Mouse (Mus musculus) hindbrain, embryonic 15.5 days (tissue): ENCODE results near the gene Xab2. TPM values are rescaled to one million over a fixed set of nuclear protein-coding genes. Genes with fewer than 3 reads are reported as not detected.

Experiments
- ATAC-seq: fragments of 200-750 bp; cut with Nextera tagmentation; 2 replicates; pipeline ENCODE4 v1.8.0; 2017; ENCODE audit warnings: low read depth, moderate number of reproducible peaks, moderate TSS enrichment; ENCODE audit not compliant: low FRiP score
- H3K27ac ChIP-seq: fragments of 300-500 bp; sonication (generic); replicated peaks from 2 replicates; pipeline ENCODE4 v1.5.1; 2015; ENCODE audit warnings: mild to moderate bottlenecking, inconsistent platforms
- H3K27me3 ChIP-seq: fragments of 300-500 bp; sonication (generic); 2 replicates; pipeline ENCODE4 v1.6.1; 2015; ENCODE audit warnings: control low read depth, inconsistent platforms
- H3K36me3 ChIP-seq: fragments of 300-500 bp; sonication (generic); 2 replicates; pipeline ENCODE4 v1.6.1; 2015; ENCODE audit warnings: control low read depth, inconsistent platforms
- H3K4me1 ChIP-seq: fragments of 300-500 bp; sonication (generic); replicated peaks from 2 replicates; pipeline ENCODE4 v1.6.1; 2015; ENCODE audit warnings: control low read depth, inconsistent platforms
- H3K4me2 ChIP-seq: fragments of 300-500 bp; sonication (generic); 2 replicates; pipeline ENCODE4 v1.6.1; 2015; ENCODE audit warnings: moderate library complexity, mild to moderate bottlenecking, inconsistent platforms
- H3K4me3 ChIP-seq: fragments of 300-500 bp; sonication (generic); 2 replicates; pipeline ENCODE4 v1.5.1; 2015; ENCODE audit warnings: mild to moderate bottlenecking, inconsistent platforms
- H3K9ac ChIP-seq: fragments of 300-500 bp; sonication (generic); 2 replicates; pipeline ENCODE4 v1.6.1; 2015; ENCODE audit warnings: inconsistent platforms
- H3K9me3 ChIP-seq: fragments of 300-500 bp; sonication (generic); 2 replicates; pipeline ENCODE4 v1.6.1; 2016; ENCODE audit warnings: control low read depth, inconsistent platforms
- WGBS: fragments of 180-500 bp; shearing (Covaris S2); methylation state at CpG from one replicate; pipeline ENCODE4 v1.1.7; 2015; 5-methylcytosine and 5-hydroxymethylcytosine counted together
- polyA plus RNA-seq: library from polyadenylated mRNA; unstranded; fragments of >200 nt; fragmentation: Nextera tagmentation; extraction: Ambion mirVana; gene quantifications from 2 replicates; pipeline ENCODE4 v1.2.1, GENCODE M21; 2015

The Xab2 gene
- polyA plus RNA-seq: 46.3 and 49.9 TPM in 2 replicates

DNA sequence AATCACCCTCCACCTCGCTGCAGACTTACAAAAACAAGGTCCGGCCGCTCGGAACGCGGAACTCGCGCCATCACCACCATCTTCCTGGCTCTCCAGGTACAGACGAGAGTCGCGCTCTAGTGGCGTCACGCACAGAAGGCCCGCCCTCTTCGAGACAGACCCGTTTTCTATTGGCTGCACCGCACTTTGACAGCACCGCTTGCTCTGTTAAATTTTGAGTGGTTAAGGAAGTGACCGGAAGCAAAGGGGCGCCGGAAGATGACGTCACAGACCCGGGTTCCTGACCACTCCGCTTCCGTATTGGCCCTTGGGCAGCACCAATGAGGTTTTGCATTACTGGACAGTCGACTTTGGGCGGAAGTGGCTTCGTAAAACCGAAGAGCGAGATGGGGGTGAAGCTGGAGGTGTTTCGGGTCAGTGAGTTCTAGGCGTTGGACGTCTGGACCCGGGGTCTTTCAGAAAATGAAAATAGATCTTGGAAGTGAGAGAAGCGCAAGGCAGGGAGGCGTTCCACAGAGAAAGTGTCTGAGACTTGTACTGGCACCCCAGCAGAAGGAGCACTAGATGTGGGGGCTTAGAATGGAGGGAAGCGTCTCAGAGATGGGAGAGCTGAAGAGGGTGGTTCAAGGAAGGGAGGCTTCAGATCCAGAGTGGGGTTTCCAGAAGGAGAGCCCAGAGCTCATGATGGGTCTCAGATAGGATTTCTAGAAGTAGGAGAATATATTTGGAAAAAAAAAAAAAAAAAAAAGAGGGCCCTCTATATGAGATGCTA, at the start of gene Xab2, which contains the start of gene Pet100:
TSS of gene Xab2 (minus strand) at position 118 of the 772 bp plus-strand sequence.
TSS of gene Pet100 (plus strand) at position 350 of the 772 bp plus-strand sequence.
- Histone ChIP-seq H3K9ac (peak within 1 kb of the TSS; percentile 63), H3K4me3 (peak within 1 kb of the TSS; percentile 61), H3K4me1 (peaks cover 25% of the 10 kb centered on the region), H3K36me3 (peaks cover 18% of the 10 kb centered on the region), H3K4me2 (peak within 1 kb of the TSS; percentile 75), H3K27me3 (no peaks in the 10 kb centered on the region), H3K9me3 (no peaks in the 10 kb centered on the region), H3K27ac (no peak within 1 kb of the TSS; the same call in 1 of the 2 replicates)
- WGBS: under 1% methylated on average over 37 of the region's 37 CpGs
- ATAC-seq: peak; percentile 96

DNA sequence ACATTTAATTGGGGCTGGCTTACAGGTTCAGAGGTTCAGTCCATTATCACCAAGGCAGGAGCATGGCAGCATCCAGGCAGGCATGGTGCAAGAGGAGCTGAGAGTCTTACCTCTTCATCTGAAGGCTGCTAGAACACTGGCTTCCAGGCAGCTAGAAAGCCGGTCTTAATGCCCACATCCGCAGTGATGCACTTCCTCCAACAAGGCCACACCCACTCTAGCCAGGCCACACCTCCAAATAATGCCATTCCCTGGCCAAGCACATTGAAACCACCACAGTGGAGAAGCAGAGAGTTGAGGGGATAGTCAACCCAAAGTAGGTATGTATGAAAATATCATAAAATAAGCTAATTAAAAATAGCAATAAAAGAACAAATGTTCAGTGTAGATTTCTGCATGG, 49.3 kb upstream of the Xab2 start:
- no peak overlapping the region for H3K4me2 ChIP-seq
- no peak for ATAC-seq
- no peak overlapping the region for H3K27ac ChIP-seq
- no peaks in the 10 kb centered on the region for H3K27me3 ChIP-seq
- no peaks in the 10 kb centered on the region for H3K9me3 ChIP-seq
- no peak overlapping the region for H3K9ac ChIP-seq
- H3K4me1 ChIP-seq: peaks cover 12% of the 10 kb centered on the region
- H3K4me3 ChIP-seq: no peak overlapping the region
- 88% methylated on average over 2 of the region's 2 CpGs for WGBS
- H3K36me3 ChIP-seq: no peaks in the 10 kb centered on the region

DNA sequence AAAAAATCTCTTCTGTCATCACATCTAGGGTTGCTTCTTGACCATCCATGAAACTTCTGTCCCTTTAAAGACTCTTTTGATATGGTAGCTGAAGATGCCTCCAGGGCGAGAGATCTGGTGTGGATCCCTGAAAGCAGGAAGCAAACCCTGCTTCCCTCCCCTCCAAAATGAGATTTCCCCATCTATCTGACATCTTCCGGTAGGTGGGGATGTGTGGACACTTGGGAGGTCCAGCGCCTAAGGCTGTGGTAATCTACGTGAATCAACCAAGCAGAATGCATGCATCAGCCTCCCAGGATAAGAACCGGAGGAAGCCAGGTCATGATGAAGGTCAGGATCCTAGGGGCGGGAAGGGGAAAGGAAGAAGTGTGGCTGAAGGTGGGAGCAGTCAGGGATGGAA, 44.4 kb upstream of the Xab2 start, which contains the start of gene Mcemp1:
TSS of gene Mcemp1 (plus strand) at position 248 of the 400 bp plus-strand sequence.
- Histone ChIP-seq H3K27me3 (no peaks in the 10 kb centered on the region), H3K4me1 (no peaks in the 10 kb centered on the region), H3K27ac (no peak within 1 kb of the TSS), H3K9me3 (no peaks in the 10 kb centered on the region), H3K36me3 (no peaks in the 10 kb centered on the region), H3K4me2 (no peak within 1 kb of the TSS), H3K4me3 (no peak within 1 kb of the TSS), H3K9ac (no peak within 1 kb of the TSS)
- ATAC-seq: no peak
- WGBS: 82% methylated on average over 6 of the region's 6 CpGs

DNA sequence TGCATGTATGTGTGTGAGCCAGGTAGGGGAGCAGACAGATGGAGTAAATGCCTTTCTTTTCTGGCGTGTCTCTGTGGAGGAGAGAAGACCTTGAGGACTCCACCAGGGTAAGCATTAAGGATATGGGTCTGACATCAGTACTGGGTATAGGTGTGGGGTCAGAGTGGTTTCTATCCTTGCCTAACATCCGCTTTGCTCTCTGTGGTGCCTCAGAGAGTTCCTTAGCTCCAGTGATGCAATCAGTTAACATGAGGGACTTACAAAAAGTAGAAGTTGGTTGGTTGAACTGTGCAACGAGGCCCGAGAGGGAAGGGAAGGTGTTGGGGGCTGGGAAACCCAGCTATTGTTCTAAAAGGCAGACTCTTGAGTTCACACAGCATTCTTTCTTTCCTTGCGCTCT, 43.3 kb upstream of the Xab2 start:
- Histone ChIP-seq H3K27ac (no peak overlapping the region), H3K9ac (no peak overlapping the region), H3K9me3 (no peaks in the 10 kb centered on the region), H3K4me2 (no peak overlapping the region), H3K4me3 (no peak overlapping the region), H3K4me1 (no peaks in the 10 kb centered on the region), H3K36me3 (no peaks in the 10 kb centered on the region), H3K27me3 (no peaks in the 10 kb centered on the region)
- no peak for ATAC-seq
- 83% methylated on average over 5 of the region's 5 CpGs for WGBS

DNA sequence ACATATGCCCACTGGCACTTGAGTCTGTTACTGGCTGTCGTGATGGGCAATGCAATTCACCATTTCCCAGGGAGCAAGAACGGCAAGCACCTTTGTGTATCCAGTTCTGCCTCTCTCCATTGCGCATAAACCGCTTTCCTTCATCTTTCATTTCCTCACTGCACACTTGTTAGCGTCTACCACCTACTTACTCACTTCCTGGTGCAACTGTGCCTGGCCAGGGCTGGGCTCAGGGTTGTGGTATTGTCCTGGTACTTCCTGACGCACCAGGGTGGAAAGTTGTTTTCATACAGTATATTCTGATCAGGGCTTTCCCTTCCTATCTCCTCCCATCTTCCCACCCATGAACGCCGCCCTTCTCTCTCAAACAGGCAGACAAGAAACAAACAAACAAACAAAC, 39.8 kb upstream of the Xab2 start:
- Histone ChIP-seq H3K27ac (no peak overlapping the region), H3K4me2 (no peak overlapping the region), H3K36me3 (no peaks in the 10 kb centered on the region), H3K9ac (no peak overlapping the region), H3K27me3 (no peaks in the 10 kb centered on the region), H3K4me1 (no peaks in the 10 kb centered on the region; the same call in 1 of the 2 replicates), H3K9me3 (no peaks in the 10 kb centered on the region), H3K4me3 (no peak overlapping the region)
- WGBS: 82% methylated on average over 8 of the region's 8 CpGs
- no peak for ATAC-seq

DNA sequence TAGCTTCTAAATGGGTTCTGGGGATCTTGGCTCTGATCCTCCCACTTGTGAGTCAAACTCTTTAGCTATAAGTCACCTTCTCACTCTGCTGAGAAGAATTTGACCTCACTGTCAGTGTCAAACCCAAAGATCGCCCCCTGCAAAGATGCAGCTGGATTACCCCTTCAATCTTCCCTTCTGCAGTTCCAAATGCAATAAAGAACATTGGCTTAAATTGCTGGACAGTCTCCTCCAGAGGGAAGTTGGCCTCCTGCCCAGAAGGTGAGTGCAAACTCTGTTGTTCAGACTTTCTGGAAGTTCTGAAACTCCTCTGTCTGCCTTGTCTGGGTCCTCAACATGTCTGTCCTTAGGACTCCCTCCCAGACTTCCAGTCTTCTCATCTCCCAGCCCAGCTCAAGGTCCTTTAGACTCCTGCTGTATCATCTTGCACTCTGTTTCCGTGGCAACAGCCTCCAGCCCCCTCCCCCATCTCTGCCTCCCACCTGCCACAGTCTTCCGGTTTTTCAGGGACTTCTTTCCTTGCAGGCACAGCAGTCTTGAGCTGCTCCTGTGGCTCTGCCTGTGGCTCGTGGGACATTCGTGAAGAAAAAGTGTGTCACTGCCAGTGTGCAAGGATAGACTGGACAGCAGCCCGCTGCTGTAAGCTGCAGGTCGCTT, 35.7 kb upstream of the Xab2 start:
- 23% methylated on average over 7 of the region's 7 CpGs for WGBS
- peak; percentile 64 for ATAC-seq
- no peaks in the 10 kb centered on the region for H3K9me3 ChIP-seq
- no peaks in the 10 kb centered on the region for H3K36me3 ChIP-seq
- no peaks in the 10 kb centered on the region; the same call in 1 of the 2 replicates for H3K4me1 ChIP-seq
- no peak overlapping the region for H3K27ac ChIP-seq
- 0 out of 2 replicates have a peak overlapping the region, but pooled peaks have one; percentile 10 for H3K4me2 ChIP-seq
- H3K9ac ChIP-seq: no peak overlapping the region
- no peak overlapping the region for H3K4me3 ChIP-seq
- H3K27me3 ChIP-seq: no peaks in the 10 kb centered on the region

DNA sequence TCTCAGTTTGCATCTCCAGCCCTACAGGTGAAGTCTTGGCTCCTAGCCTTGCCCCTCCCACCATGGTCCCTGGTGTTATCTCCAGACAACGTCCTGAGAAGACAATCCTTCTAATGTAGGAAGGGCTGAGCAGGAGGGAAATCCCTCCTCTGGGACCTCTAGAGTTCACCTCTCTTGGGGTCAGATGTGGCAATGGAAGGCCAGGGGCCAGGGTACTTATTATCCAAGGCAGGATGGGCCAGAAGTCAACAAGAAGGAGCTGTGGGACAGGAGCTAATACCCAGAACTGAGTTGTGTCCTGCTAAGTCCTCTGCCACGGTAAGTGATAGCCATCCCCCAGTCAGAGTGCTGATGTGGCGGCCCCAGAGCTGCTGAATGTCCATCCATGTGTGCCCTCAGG, 34.4 kb upstream of the Xab2 start, which contains the start of gene Retn:
TSS of gene Retn (plus strand) at position 245 of the 400 bp plus-strand sequence.
- H3K4me3 ChIP-seq: no peak within 1 kb of the TSS
- H3K27me3 ChIP-seq: no peaks in the 10 kb centered on the region
- 67% methylated on average over 3 of the region's 3 CpGs for WGBS
- no peaks in the 10 kb centered on the region for H3K36me3 ChIP-seq
- no peak within 1 kb of the TSS for H3K9ac ChIP-seq
- no peak for ATAC-seq
- H3K4me1 ChIP-seq: no peaks in the 10 kb centered on the region; the same call in 1 of the 2 replicates
- no peaks in the 10 kb centered on the region for H3K9me3 ChIP-seq
- no peak within 1 kb of the TSS for H3K4me2 ChIP-seq
- H3K27ac ChIP-seq: no peak within 1 kb of the TSS

DNA sequence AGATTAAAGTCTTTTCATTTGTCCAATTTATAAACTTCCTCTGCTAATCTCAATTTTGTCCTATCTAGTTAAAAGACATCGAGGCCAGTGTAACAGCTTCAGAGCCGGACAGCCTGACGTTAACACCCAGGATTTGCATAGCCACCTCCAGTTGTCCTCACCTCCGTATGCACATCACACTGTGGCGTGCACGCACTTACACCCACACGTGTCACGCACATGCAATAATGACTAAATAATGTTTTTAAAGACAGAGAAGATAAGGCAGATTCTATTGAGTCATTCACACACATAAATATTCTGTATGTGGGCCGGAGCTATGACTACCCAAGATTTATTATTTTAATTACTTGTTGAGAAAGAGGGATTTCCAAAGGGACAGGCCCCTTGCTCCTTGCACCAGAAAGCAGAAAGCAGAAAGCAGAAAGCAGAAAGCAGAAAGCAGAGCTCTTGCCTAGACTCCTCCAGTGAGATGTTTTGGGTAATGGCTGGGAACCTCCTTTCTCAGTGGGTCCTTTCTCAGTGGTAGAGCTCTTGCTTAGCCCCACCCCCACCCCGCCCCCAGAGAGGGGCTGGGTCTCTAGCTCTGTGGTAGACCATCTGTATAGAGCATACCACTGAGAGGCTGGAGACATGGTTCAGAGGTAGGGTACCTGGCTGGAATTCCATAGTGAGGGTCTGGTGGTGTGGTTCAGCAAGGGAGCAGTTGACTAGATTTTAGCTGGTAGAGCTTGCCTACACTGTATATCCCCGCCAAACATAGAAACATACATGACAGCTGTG, 33.8 kb upstream of the Xab2 start:
- no peak for ATAC-seq
- Histone ChIP-seq H3K4me1 (no peaks in the 10 kb centered on the region; the same call in 1 of the 2 replicates), H3K4me3 (no peak overlapping the region), H3K36me3 (no peaks in the 10 kb centered on the region), H3K27ac (no peak overlapping the region), H3K4me2 (no peak overlapping the region), H3K9ac (no peak overlapping the region), H3K27me3 (no peaks in the 10 kb centered on the region), H3K9me3 (no peaks in the 10 kb centered on the region)
- 77% methylated on average over 11 of the region's 11 CpGs for WGBS

DNA sequence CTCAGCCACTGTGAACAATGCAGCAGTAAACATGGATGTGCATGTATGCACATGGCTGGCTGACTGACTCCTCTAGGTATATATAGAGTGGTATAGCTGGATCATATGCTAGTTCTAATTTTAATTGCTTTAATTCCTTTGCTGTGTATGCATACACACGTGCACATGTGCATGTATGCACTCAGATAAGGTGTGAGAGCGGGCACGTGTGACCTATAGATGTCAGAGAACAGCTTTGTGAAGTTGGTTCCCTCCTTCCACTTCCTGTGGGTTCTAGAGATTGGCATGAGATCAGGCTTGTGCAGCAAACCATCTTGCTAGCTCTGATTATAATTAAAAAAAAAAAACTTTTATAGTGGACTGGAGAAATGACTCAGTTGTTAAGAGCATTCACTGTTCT, 31.7 kb upstream of the Xab2 start:
- no peak for ATAC-seq
- WGBS: 72% methylated on average over 3 of the region's 3 CpGs
- no peaks in the 10 kb centered on the region for H3K36me3 ChIP-seq
- H3K9me3 ChIP-seq: no peaks in the 10 kb centered on the region
- no peaks in the 10 kb centered on the region for H3K27me3 ChIP-seq
- no peak overlapping the region for H3K27ac ChIP-seq
- H3K4me2 ChIP-seq: no peak overlapping the region
- H3K4me3 ChIP-seq: no peak overlapping the region
- no peak overlapping the region for H3K9ac ChIP-seq
- no peaks in the 10 kb centered on the region; the same call in 1 of the 2 replicates for H3K4me1 ChIP-seq

DNA sequence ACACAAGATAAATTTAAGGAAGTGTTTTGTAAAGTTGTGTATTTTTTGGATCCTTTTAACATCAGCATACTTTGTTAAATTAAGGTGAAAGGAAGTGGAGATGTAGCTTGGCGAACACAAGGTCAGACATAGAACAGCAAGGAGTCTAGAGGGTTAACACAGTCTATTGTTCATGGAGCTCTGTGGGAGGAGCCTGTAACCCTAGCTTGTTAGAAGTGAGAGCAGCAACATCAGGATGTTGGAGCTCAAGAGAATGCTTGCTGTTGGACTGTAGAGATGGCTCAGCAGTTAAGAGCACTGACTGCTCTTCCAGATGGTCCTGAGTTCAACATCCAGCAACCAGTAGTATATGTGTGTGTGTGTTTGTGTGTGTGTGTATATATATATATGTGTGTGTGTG, 27.9 kb upstream of the Xab2 start:
- H3K27me3 ChIP-seq: no peaks in the 10 kb centered on the region
- 40% methylated on average over 1 of the region's 1 CpGs for WGBS

DNA sequence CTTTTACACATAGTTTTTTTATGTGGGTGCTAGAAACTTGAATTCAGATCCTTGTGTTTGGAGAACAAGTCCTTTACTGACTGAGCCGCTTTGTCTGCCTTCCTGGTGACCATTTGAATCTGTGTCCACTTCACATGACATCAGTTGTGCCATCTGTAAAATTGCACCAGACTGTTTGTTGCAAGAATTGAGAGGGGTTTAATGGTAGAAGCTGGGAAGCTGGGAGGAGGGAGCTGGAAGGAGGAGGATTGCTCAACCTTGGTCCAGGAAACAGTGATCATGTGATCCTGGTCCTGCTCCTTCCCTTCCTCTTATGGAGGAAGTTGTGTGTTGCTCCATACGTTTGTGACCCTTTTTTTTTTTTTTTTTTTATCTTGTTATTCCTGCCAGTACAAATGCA, 27.2 kb upstream of the Xab2 start:
- H3K4me3 ChIP-seq: no peak overlapping the region
- ATAC-seq: no peak
- H3K9me3 ChIP-seq: no peaks in the 10 kb centered on the region
- no peaks in the 10 kb centered on the region for H3K4me1 ChIP-seq
- no peaks in the 10 kb centered on the region for H3K36me3 ChIP-seq
- H3K27me3 ChIP-seq: no peaks in the 10 kb centered on the region
- WGBS: 62% methylated on average over 2 of the region's 2 CpGs
- H3K27ac ChIP-seq: no peak overlapping the region
- H3K4me2 ChIP-seq: no peak overlapping the region
- no peak overlapping the region for H3K9ac ChIP-seq

More for the DNA sequence above, 27.9 kb upstream of the Xab2 start:
- no peaks in the 10 kb centered on the region for H3K4me1 ChIP-seq
- H3K36me3 ChIP-seq: no peaks in the 10 kb centered on the region
- H3K9ac ChIP-seq: no peak overlapping the region
- H3K4me3 ChIP-seq: no peak overlapping the region
- no peak for ATAC-seq
- H3K27ac ChIP-seq: no peak overlapping the region
- no peak overlapping the region for H3K4me2 ChIP-seq
- H3K9me3 ChIP-seq: no peaks in the 10 kb centered on the region
